Mouse (Mus musculus) liver, embryonic 12.5 days (tissue): ENCODE data around the gene A2ml1. TPM values are rescaled to one million over a fixed set of nuclear protein-coding genes. Genes with fewer than 3 reads are reported as not detected.
A peak's percentile ranks its signal among the peaks of the same experiment; 100 is the strongest.

Experiments
- ATAC-seq: fragments of 200-750 bp; cut with Nextera tagmentation; 2 replicates; pipeline ENCODE4 v1.8.0; 2017; ENCODE audit warnings: moderate number of reproducible peaks, mild to moderate bottlenecking, moderate library complexity
- H3K27ac ChIP-seq: fragments of 300-500 bp; sonication (generic); 2 replicates; pipeline ENCODE4 v1.5.1; 2016; ENCODE audit warnings: mild to moderate bottlenecking
- H3K27me3 ChIP-seq: fragments of 300-500 bp; sonication (generic); replicated peaks from 2 replicates; pipeline ENCODE4 v1.6.1; 2016; ENCODE audit warnings: mild to moderate bottlenecking, moderate library complexity
- H3K36me3 ChIP-seq: fragments of 300-500 bp; sonication (generic); 2 replicates; pipeline ENCODE4 v1.6.1; 2016; ENCODE audit warnings: mild to moderate bottlenecking, moderate library complexity
- H3K4me1 ChIP-seq: fragments of 300-500 bp; sonication (generic); 2 replicates; pipeline ENCODE4 v1.6.1; 2016
- H3K4me2 ChIP-seq: fragments of 300-500 bp; sonication (generic); 2 replicates; pipeline ENCODE4 v1.6.1; 2016; ENCODE audit warnings: mild to moderate bottlenecking, moderate library complexity
- H3K4me3 ChIP-seq: fragments of 300-500 bp; sonication (generic); 2 replicates; pipeline ENCODE4 v1.5.1; 2016; ENCODE audit warnings: mild to moderate bottlenecking, moderate library complexity
- H3K9ac ChIP-seq: fragments of 300-500 bp; sonication (generic); 2 replicates; pipeline ENCODE4 v1.6.1; 2016; ENCODE audit warnings: mild to moderate bottlenecking, moderate library complexity
- H3K9me3 ChIP-seq: fragments of 300-500 bp; sonication (generic); replicated peaks from 2 replicates; pipeline ENCODE4 v1.6.1; 2016; ENCODE audit warnings: mild to moderate bottlenecking, moderate library complexity
- WGBS: fragments of 180-500 bp; shearing (Covaris S2); methylation state at CpG from one replicate; pipeline ENCODE4 v1.1.7; 2016; ENCODE audit not compliant: insufficient replicate concordance; 5-methylcytosine and 5-hydroxymethylcytosine counted together
- polyA plus RNA-seq: library from polyadenylated mRNA; unstranded; fragments of >200 nt; fragmentation: Nextera tagmentation; extraction: Ambion mirVana; gene quantifications from 2 replicates; pipeline ENCODE4 v1.2.1, GENCODE M21; 2016

The A2ml1 gene
- polyA plus RNA-seq, 1 experiment from 2014 or later, result 1.7 TPM

DNA sequence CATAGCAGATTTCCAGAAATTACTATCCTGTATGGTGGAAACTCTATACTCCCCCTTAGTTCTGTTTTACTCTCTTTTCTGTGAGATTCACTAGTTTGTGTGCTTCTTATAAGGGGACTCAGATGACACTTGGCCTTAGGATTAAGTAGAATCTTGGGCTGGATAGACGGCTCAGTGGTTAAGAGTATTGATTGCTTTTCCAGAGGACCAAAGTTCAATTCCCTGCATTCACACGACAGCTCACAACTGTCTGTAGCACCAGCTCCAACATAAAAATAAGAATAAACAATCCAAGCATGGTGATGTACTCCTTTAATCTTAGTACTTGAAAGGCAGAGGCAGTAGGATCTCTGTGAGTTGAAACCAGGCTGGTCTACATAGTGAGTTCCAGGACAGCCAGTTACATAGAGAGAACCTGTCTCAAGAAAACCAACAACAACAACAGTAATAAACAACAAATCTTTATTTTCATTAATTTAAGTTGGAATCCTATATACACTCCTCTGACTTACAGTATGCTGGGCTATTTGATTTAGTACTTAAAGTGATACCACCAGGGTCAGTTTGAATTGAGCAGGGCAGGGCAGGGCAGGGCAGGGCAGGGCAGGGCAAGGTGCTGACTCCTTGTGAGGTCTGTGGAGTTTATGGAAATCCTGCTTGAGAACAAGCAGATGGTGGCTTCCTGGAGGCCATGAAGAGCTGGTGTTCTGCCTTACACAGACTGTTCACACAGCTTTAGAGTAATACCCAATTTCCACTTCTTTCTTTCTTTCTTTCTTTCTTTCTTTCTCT, 17.0 kb upstream of the A2ml1 start:
- Histone ChIP-seq H3K4me2 (no peak overlapping the region), H3K9ac (no peak overlapping the region), H3K4me3 (no peak overlapping the region), H3K9me3 (no peaks in the 10 kb centered on the region), H3K27ac (no peak overlapping the region), H3K36me3 (no peaks in the 10 kb centered on the region), H3K4me1 (no peaks in the 10 kb centered on the region), H3K27me3 (no peaks in the 10 kb centered on the region)
- WGBS, result 59% methylated on average over 2 of the region's 2 CpGs
- no peak for ATAC-seq

GRCm38 (mm10) chr6:128597121-128597522, 15.7 kb upstream of the A2ml1 start:
- 69% methylated on average over 9 of the region's 9 CpGs for WGBS
- Histone ChIP-seq H3K9ac (no peak overlapping the region), H3K36me3 (no peaks in the 10 kb centered on the region), H3K27me3 (no peaks in the 10 kb centered on the region), H3K4me1 (no peaks in the 10 kb centered on the region), H3K27ac (no peak overlapping the region), H3K4me3 (no peak overlapping the region), H3K4me2 (no peak overlapping the region), H3K9me3 (no peaks in the 10 kb centered on the region)
- ATAC-seq, result peak; percentile 60

DNA sequence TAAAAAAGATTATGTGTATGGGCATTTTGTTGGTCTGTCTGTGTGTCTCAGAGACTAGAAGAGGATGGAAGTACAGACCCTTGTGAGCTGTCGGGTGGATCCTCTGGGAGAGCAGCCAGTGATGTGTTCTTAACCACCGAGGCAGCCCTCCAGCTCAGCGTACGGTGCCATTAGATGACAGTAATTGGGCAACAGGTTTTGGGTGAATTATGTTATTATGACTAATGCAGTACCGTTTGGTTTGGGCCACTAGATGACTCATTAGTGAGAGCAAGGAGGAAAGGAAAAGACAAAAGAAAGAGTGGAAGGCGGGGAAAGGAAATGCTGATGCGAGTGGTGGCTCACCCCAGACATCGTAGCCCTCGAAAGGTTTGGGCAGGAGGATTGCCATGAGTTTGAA, 13.2 kb upstream of the A2ml1 start:
- Histone ChIP-seq H3K36me3 (no peaks in the 10 kb centered on the region), H3K9ac (no peak overlapping the region), H3K4me1 (no peaks in the 10 kb centered on the region), H3K9me3 (no peaks in the 10 kb centered on the region), H3K4me3 (no peak overlapping the region), H3K27ac (no peak overlapping the region), H3K4me2 (no peak overlapping the region), H3K27me3 (no peaks in the 10 kb centered on the region)
- no peak for ATAC-seq
- WGBS, result 81% methylated on average over 9 of the region's 9 CpGs

DNA sequence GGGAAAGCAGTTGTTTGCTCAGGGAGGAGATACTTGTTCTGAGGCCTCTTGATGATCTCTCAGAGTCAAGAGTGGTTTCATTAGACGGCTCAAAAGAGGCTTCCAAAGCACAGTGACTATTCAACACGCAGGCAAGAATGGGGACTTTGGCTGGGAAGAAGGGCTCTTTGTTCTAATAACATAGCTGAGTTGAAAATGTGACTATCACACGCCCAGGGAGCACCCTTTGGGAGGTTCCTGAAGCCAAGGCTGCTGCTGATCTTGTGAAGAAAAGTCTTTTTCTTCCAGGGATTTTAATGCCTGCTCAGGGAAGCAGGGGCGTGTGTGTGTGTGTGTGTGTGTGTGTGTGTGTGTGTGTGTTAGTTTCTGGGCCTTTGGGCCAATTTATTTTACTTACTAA, 8.0 kb upstream of the A2ml1 start:
- WGBS, result 47% methylated on average over 4 of the region's 4 CpGs

GRCm38 (mm10) chr6:128587619-128588018, 6.2 kb upstream of the A2ml1 start:
- no peak overlapping the region for H3K27ac ChIP-seq
- H3K9me3 ChIP-seq, result no peaks in the 10 kb centered on the region
- no peak overlapping the region for H3K4me2 ChIP-seq
- no peaks in the 10 kb centered on the region for H3K27me3 ChIP-seq
- WGBS, result 40% methylated on average over 6 of the region's 6 CpGs
- no peak overlapping the region for H3K4me3 ChIP-seq
- no peak overlapping the region for H3K9ac ChIP-seq
- peak; percentile 78 for ATAC-seq
- no peaks in the 10 kb centered on the region for H3K36me3 ChIP-seq
- 0 out of 2 replicates have a peak, but pooled peaks cover 3% of the 10 kb centered on the region for H3K4me1 ChIP-seq

More for the DNA sequence above, 8.0 kb upstream of the A2ml1 start:
- 0 out of 2 replicates have a peak, but pooled peaks cover 3% of the 10 kb centered on the region for H3K4me1 ChIP-seq
- no peaks in the 10 kb centered on the region for H3K27me3 ChIP-seq
- no peaks in the 10 kb centered on the region for H3K9me3 ChIP-seq
- no peak overlapping the region for H3K27ac ChIP-seq
- no peak for ATAC-seq
- no peak overlapping the region for H3K4me2 ChIP-seq
- H3K4me3 ChIP-seq, result no peak overlapping the region
- H3K36me3 ChIP-seq, result no peaks in the 10 kb centered on the region
- H3K9ac ChIP-seq, result no peak overlapping the region

- 0 out of 2 replicates have a peak, but pooled peaks cover 3% of the 10 kb centered on the region for H3K4me1 ChIP-seq
- H3K27ac ChIP-seq, result no peak overlapping the region
- no peak overlapping the region for H3K9ac ChIP-seq
- 60% methylated on average over 11 of the region's 11 CpGs for WGBS
- no peaks in the 10 kb centered on the region for H3K9me3 ChIP-seq
- H3K4me3 ChIP-seq, result no peak overlapping the region
- ATAC-seq, result no peak
- H3K27me3 ChIP-seq, result no peaks in the 10 kb centered on the region
- no peak overlapping the region for H3K4me2 ChIP-seq
- no peaks in the 10 kb centered on the region for H3K36me3 ChIP-seq
Observed at GRCm38 (mm10) chr6:128585642-128586245, 4.3 kb upstream of the A2ml1 start.

DNA sequence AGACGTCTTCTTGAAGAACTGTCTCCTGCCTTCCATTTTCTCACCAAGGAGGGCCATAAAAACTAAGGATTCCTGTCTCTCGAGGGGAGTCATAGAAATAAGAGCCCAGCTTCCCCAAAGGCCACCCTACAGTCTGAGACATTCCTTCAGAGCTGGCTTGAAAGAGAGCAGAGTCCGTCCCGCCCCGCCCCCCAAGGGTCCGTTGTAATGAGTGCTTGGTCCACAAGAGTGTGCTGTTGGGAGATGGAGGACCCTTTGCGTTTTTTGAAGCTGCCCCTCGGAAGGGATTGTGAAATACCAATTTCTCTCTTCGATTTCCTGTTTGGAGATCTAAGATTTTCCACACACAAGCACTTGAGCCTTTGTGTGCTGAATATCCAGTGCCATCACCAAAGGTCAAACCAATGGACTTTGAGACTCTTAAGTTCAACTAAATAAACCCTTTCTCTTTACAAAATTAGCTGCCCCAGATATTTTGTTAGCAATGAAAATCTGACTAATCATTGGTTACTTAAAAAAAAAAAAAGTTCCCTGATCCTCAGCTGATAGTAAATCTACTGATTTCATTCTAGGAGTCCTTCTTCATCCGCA, 2.8 kb upstream of the A2ml1 start:
- Histone ChIP-seq H3K4me2 (no peak overlapping the region), H3K9ac (no peak overlapping the region), H3K27ac (no peak overlapping the region), H3K9me3 (no peaks in the 10 kb centered on the region), H3K36me3 (no peaks in the 10 kb centered on the region), H3K27me3 (no peaks in the 10 kb centered on the region), H3K4me3 (no peak overlapping the region), H3K4me1 (0 out of 2 replicates have a peak, but pooled peaks cover 3% of the 10 kb centered on the region)
- WGBS, result 20% methylated on average over 10 of the region's 10 CpGs
- ATAC-seq, result no peak

- H3K4me3 ChIP-seq, result no peak overlapping the region
- H3K36me3 ChIP-seq, result no peaks in the 10 kb centered on the region
- no peak overlapping the region for H3K4me2 ChIP-seq
- no peaks in the 10 kb centered on the region for H3K4me1 ChIP-seq
- H3K9me3 ChIP-seq, result no peaks in the 10 kb centered on the region; the same call in 1 of the 2 replicates
- 68% methylated on average over 9 of the region's 9 CpGs for WGBS
- no peak overlapping the region for H3K9ac ChIP-seq
- no peak for ATAC-seq
- H3K27me3 ChIP-seq, result no peaks in the 10 kb centered on the region
- H3K27ac ChIP-seq, result no peak overlapping the region
Observed at GRCm38 (mm10) chr6:128577301-128577700, 4.1 kb downstream of the A2ml1 start.

DNA sequence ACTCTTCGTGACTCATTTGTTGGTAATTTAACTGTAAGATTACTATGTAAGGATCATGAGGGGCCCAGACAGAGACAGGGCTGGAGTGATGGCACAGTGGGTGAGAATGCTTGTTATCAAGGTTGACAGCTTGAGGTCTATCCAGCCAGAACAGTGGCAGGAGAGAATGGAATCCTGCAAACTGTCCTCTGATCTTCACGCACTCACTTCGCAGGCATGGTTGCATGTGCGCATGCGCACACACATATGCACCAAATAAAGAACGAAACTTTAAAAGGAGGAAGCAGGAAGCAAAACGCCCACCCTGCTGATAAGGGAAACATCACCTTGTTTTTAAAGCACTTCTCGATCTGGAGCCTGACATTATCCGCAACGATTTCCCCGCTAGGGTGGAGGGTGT, 14.8 kb downstream of the A2ml1 start:
- Histone ChIP-seq H3K27ac (no peak overlapping the region), H3K9me3 (0 out of 2 replicates have a peak, but pooled peaks cover 9% of the 10 kb centered on the region), H3K36me3 (no peaks in the 10 kb centered on the region), H3K27me3 (no peaks in the 10 kb centered on the region), H3K4me1 (no peaks in the 10 kb centered on the region), H3K4me3 (no peak overlapping the region), H3K4me2 (no peak overlapping the region), H3K9ac (no peak overlapping the region)
- no peak for ATAC-seq
- 76% methylated on average over 11 of the region's 11 CpGs for WGBS

- no peaks in the 10 kb centered on the region for H3K9me3 ChIP-seq
- ATAC-seq, result no peak
- no peak overlapping the region for H3K4me2 ChIP-seq
- H3K9ac ChIP-seq, result no peak overlapping the region
- H3K27me3 ChIP-seq, result no peaks in the 10 kb centered on the region
- no peaks in the 10 kb centered on the region for H3K36me3 ChIP-seq
- no peak overlapping the region for H3K27ac ChIP-seq
- no peaks in the 10 kb centered on the region for H3K4me1 ChIP-seq
- H3K4me3 ChIP-seq, result no peak overlapping the region
- whole genome bisulfite sequencing, result 48% methylated on average over 7 of the region's 7 CpGs
Observed at GRCm38 (mm10) chr6:128554049-128554448, 27.4 kb downstream of the A2ml1 start.

- no peak overlapping the region for H3K27ac ChIP-seq
- no peak overlapping the region for H3K4me2 ChIP-seq
- no peaks in the 10 kb centered on the region for H3K4me1 ChIP-seq
- no peak overlapping the region for H3K9ac ChIP-seq
- H3K36me3 ChIP-seq, result no peaks in the 10 kb centered on the region
- no peak overlapping the region for H3K4me3 ChIP-seq
- H3K27me3 ChIP-seq, result no peaks in the 10 kb centered on the region
- no peak for ATAC-seq
- WGBS, result 68% methylated on average over 15 of the region's 15 CpGs
- H3K9me3 ChIP-seq, result no peaks in the 10 kb centered on the region
Observed at GRCm38 (mm10) chr6:128549463-128550452, 31.6 kb downstream of the A2ml1 start.
